Mouse (Mus musculus) neural tube, embryonic 10.5 days (tissue): ENCODE results near the gene Rem2.
A peak's percentile ranks its signal among the peaks of the same experiment; 100 is the strongest.

ENCODE experiments used
- DNase-seq: peaks from one replicate; pipeline ENCODE4 v3.0.0-alpha.2; 2017; ENCODE audit warnings: low spot score; ENCODE audit errors: extremely low spot score

Gene Rem2

GRCm38 (mm10) chr14:54443712-54444618 is 31.9 kb upstream of the Rem2 start:
- no peak for DNase-seq

- no peak for DNase-seq
These were observed 30.4 kb upstream of the Rem2 start for GRCm38 (mm10) chr14:54445476-54445875.

DNA sequence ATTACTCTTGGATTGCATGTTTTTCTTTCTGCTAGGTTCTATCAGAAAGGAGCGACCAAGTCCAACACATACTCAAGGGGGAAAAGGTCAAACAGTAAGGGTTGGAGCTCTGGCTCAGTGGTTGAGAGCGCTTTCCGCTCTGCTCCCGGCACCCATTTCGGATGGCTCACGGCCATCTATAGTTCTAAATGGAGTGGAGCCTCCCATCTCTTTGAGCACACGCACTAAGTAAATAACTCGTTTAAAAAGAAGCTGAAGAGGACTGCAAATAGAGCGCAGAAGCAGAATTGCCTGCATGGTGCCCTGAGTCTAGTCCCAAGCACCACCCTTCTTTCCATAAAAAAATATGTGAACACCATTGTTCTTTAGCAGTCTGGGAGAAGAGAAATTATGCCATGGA is 22.3 kb upstream of the Rem2 start:
- no peak for DNase-seq

DNA sequence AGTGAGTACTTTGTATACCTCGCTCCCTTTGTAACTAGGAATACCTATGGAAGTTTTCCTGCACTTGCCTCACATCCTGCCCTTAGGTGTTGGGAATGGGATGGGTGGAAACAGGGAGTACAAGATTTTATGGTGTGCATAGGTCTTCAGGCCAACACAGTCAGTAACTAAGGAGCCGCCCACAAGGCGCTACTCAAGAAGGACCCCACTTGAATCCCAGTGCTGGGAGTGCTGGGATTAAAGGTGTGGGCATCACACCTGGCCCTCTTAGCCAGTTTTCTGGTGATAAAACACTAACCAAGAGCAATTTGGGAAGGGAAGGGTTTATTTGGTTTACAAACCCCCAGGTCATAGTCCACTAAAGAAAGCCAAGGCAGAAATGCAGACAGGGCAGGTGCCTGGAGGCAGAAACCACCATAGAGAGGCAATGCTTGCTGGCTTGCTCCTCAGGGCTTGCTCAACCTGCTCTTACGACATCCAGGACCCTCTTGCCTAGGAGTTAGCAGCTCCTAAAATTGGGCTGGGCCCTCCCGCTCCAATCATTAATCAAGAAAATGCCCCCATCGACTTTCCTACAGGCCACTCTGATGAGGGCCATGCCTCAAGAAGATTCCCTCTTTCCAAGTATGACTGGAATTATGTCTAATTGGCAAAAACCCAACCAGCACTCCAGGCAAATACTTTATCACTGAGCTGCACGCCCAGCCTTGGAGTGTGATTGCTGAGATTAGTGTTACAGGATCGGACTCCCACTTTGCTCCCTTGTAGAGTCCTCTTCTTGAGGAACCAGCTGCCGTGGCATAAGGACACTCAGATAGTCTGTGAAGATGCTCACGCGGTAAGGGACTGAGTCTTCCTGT is 21.0 kb upstream of the Rem2 start:
- no peak for DNase-seq

GRCm38 (mm10) chr14:54457907-54458569 is 17.9 kb upstream of the Rem2 start:
- no peak for DNase-seq

GRCm38 (mm10) chr14:54462146-54462545 is 13.8 kb upstream of the Rem2 start:
- no peak for DNase-seq

DNA sequence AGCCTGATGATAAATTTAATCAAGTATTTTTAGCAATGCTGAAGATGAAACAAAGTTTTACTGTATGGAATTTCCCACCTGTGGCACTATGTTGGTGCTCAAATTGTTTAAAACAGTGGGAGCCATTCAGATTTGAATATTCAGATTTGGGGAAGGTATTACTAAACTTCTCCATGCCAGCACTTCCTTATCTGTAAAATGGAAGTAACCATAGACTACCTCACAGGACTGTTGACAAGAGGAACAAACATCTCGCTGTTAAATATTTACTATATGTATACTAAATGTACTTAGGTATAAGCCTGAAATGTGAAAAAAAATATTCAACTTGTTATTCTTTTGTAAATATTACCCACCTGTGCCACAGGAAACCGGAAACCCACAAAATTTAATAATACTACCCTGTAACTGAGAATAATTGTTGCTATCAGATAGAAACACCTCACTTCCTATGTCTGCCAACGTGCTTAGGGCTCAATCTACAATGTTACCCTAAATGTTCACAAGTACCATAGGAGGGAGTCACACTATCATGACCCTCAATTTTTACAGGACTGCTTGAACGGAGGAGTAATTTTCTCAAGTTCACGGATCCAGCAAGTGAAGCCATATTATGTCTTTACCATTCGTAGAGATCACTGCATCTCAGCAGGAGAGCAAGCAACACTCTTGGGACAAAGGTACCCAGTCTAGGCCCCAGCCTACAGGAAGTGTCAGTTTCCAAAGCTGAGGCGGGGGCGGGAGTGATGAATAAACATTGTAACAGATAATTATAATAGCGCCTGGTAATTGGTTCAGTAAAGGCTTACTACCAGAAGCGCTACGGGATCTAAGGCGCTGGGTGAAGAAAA is 12.6 kb upstream of the Rem2 start:
- DNase-seq = no peak

DNA sequence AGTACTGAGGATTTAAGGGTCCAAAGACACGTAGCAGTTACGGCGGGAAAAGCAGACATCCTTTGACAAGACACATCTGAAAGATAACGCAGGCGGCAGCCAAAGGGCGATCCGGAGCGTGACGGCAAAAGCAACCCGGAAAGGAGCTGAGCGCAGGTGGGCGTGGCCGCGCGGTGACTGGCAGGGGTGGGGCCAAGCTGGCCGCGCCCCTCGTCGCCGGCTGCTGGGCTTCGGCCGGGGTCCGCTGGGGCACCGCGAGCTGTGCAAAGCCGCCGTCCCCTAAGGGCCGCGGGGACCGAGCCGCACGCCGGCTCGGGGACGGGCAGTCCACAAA is 12.0 kb upstream of the Rem2 start, which contains the start of gene Lrp10:
Lrp10 (plus strand) TSS at position 179 of the 334 bp plus-strand sequence.
- DNase-seq = peak; percentile 88

GRCm38 (mm10) chr14:54464293-54465005 is 11.5 kb upstream of the Rem2 start:
- peak; percentile 71 for DNase-seq

GRCm38 (mm10) chr14:54471467-54471866 is 4.4 kb upstream of the Rem2 start:
- no peak for DNase-seq

GRCm38 (mm10) chr14:54472671-54473070 is 3.2 kb upstream of the Rem2 start:
- DNase-seq = no peak

- no peak for DNase-seq
These were observed 1.2 kb upstream of the Rem2 start for GRCm38 (mm10) chr14:54474744-54475143.

DNA sequence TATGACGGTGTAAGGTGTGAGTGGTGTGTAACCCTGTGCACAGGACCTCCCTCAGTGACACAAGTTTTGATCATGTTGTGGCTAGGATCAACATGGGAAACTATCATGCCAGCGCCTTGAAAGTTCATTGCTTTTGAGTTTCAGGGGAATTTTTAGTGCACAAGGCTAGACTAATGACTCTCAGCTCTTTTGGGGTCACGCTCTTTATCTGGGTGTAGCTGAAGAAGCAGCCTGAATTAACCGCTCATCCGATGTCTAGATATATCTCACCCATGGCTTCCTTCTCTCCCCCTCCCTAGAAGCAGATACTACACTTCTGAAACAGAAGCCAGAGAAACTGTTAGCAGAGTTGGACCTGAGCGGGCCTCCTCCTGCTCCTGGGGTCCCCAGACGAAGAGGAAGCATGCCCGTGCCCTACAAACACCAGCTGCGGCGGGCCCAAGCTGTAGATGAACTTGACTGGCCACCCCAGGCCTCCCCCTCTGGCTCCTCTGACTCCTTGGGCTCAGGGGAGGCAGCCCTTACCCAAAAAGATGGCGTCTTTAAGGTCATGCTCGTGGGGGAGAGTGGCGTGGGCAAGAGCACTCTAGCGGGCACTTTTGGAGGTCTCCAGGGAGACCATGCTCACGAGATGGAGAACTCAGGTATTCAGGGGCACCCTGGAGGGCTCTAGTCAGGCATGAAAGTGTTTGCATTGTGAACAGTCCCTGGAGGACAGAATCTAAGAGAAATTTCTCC is 1.4 kb downstream of the Rem2 start:
- DNase-seq = no peak

DNA sequence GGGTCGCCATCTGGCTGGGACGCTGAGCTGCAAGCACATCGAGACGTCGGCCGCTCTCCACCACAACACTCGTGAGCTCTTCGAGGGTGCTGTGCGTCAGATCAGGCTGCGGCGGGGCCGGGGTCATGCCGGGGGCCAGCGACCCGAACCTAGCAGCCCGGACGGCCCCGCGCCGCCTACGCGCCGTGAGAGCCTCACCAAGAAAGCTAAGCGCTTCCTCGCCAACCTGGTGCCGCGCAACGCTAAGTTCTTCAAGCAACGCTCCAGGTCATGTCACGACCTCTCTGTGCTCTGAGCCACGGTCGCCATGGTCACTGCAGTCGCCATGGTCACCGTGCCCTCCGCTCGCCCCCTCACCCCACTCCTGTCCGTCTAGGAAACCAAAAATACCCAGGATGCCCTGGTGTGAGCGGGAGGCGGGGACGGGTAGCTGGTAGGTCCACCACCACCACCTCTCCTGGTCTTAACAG is 3.6 kb downstream of the Rem2 start:
- peak; percentile 68 for DNase-seq

DNA sequence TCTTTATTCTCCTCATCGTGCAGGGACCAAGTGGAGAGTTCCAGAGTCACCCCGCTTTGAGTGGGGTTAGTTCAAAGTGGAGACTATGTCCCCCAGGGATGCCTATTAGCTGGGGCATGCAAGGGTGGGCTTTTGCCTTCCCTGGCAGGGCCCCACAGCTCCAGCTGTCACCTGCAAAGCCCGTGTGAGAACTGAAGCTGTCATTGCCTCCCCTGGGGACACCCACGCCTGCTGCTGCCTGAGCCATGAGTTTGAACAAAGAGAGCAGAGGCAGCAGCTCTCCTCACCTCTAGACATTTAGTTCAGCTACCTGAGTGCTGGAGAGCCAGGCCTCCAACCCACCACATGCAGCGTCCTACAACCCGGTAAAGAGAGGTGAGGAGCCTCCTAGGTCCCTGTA is 4.8 kb downstream of the Rem2 start:
- DNase-seq = no peak

GRCm38 (mm10) chr14:54481402-54481801 is 5.5 kb downstream of the Rem2 start:
- no peak for DNase-seq

GRCm38 (mm10) chr14:54482498-54482897 is 6.6 kb downstream of the Rem2 start:
- peak; percentile 42 for DNase-seq

- DNase-seq = no peak
These were observed 10.0 kb downstream of the Rem2 start for GRCm38 (mm10) chr14:54485899-54486298.

DNA sequence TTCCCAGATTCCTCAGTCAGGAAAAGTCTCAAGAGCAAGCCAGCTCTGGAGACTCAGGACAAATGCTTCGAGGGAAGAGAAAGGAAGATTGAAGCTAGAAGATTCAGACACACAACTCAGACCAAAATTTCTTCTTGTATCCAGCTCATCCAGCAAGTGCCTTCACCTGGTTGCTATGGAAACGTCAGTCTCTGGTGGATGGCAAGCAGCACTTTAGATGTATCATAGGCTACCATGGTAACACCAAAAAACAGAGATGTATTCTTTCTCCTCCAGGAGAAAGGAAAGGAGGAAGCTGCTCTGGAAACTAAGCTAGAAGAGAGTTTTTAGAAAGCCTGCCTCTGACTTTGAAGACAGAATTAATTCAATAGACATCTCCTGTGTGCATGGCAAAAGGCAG is 11.8 kb downstream of the Rem2 start:
- no peak for DNase-seq
